Mouse (Mus musculus) monocyte, adult 5-6 weeks (primary cell): ENCODE measurements around the gene Pax2. TPM values are rescaled to one million over a fixed set of nuclear protein-coding genes. Genes with fewer than 3 reads are reported as not detected.

Experiments used
- ATAC-seq: fragments of 153-309, 156-312 bp; replicated peaks from 2 replicates; pipeline ENCODE4 v1.8.0; 2017; ENCODE audit warnings: mild to moderate bottlenecking; ENCODE audit not compliant: low TSS enrichment, insufficient number of reproducible peaks, severe bottlenecking, poor library complexity, low FRiP score
- total RNA-seq: library from RNA; stranded (forward); fragments of 200-1000, 200-491, 200-594 nt; gene quantifications from 3 replicates; pipeline ENCODE4 v1.2.3, GENCODE M21; 2017

Pax2 gene
- total RNA-seq: not detected in 3 replicates

- no peak for ATAC-seq
Measured at GRCm38 (mm10) chr19:44755693-44756420, at the start of gene Pax2. Gene Pax2 (plus strand): TSS chr19:44756045.

GRCm38 (mm10) chr19:44708885-44709284 lies 47.0 kb upstream of the Pax2 start:
- ATAC-seq: no peak

- no peak for ATAC-seq
Measured at GRCm38 (mm10) chr19:44716731-44717600, 38.9 kb upstream of the Pax2 start.

- ATAC-seq: no peak
Measured at GRCm38 (mm10) chr19:44719292-44720193, 36.3 kb upstream of the Pax2 start.

GRCm38 (mm10) chr19:44720194-44720521 lies 35.7 kb upstream of the Pax2 start:
- no peak for ATAC-seq

GRCm38 (mm10) chr19:44723611-44724440 lies 32.0 kb upstream of the Pax2 start:
- ATAC-seq: no peak

- no peak for ATAC-seq
Measured at GRCm38 (mm10) chr19:44725951-44726791, 29.7 kb upstream of the Pax2 start.

- ATAC-seq: no peak
Measured at GRCm38 (mm10) chr19:44734116-44734515, 21.7 kb upstream of the Pax2 start.

- ATAC-seq: no peak
Measured at GRCm38 (mm10) chr19:44734682-44735081, 21.2 kb upstream of the Pax2 start.

- no peak for ATAC-seq
Measured at GRCm38 (mm10) chr19:44740300-44740699, 15.5 kb upstream of the Pax2 start.

GRCm38 (mm10) chr19:44741091-44741763 lies 14.6 kb upstream of the Pax2 start:
- ATAC-seq: no peak

GRCm38 (mm10) chr19:44741764-44742127 lies 14.1 kb upstream of the Pax2 start:
- no peak for ATAC-seq

- ATAC-seq: no peak
Measured at GRCm38 (mm10) chr19:44742131-44743020, 13.5 kb upstream of the Pax2 start.

GRCm38 (mm10) chr19:44743021-44743415 lies 12.8 kb upstream of the Pax2 start:
- ATAC-seq: no peak

- ATAC-seq: no peak
Measured at GRCm38 (mm10) chr19:44743961-44744520, 11.8 kb upstream of the Pax2 start.

GRCm38 (mm10) chr19:44745741-44746140 lies 10.1 kb upstream of the Pax2 start:
- ATAC-seq: no peak
